Mouse (Mus musculus) cerebellum, adult 2 months (tissue): ENCODE results near the gene Zbtb11.

Source experiments
- CTCF ChIP-seq: fragments of 200-500 bp; IDR thresholded peaks from 2 replicates; pipeline ENCODE4 v1.5.1; 2011; ENCODE audit warnings: low read depth, mild to moderate bottlenecking, control low read depth, low read length, moderate library complexity, borderline replicate concordance; ENCODE audit not compliant: insufficient read depth
- POLR2A ChIP-seq: fragments of 200-500 bp; IDR thresholded peaks from 2 replicates; pipeline ENCODE4 v1.6.1; 2011; ENCODE audit warnings: low read length, control low read depth, borderline replicate concordance; ENCODE audit not compliant: insufficient read depth

DNA sequence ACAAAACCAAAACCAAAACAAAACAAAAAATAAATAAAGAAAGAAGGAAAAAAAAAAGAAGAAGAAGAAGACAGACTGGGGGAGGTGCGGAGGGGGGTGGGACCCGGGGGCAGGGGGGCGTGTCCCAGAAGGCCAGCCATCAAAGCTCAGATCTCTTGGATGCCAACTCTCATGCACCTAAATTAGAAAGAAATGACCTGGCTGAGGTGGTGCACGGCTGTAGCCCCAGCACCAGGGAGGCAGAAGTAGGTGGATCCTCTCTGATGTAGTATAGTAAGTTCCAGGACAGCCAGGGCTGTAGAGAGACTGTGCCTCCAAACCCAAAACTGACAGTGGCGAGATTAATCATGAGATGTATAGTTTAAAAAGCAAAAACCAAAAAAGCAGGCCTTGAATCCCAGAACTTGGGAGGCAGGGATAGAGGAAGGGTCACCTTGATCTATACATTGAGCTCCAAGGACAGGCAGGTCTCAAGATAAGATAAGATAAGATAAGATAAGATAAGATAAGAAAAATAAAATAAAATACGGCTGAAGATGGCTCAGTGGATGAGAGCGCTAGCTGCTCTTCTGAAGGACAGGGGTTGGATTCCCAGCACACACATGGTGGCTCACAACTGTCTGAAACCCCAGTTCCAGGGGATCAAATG is 21.9 kb upstream of the Zbtb11 start:
- TF ChIP-seq POLR2A (no peak), CTCF (no peak)
